Mouse (Mus musculus): ENCODE results near the gene Stam2. TPM values are rescaled to one million over a fixed set of nuclear protein-coding genes. Genes with fewer than 3 reads are reported as not detected.
A peak's percentile ranks its signal among the peaks of the same experiment; 100 is the strongest.

The Stam2 gene
- 32.2 and 47.7 TPM in 2 replicates for total RNA-seq (2021)
- long read RNA-seq, full-length matches to known transcripts: 17 of 26 reads
- long read RNA-seq, partial matches to known transcripts: 3 of 26 reads
- long read RNA-seq, other reads (novel, unspliced or antisense): 6 of 26 reads

- DNase-seq: peak; percentile 87
Observed at GRCm38 (mm10) chr2:52742256-52743158, at the start of gene Stam2. Gene Stam2, minus strand, starts transcription at chr2:52742281.

GRCm38 (mm10) chr2:52785106-52785721 is 43.1 kb upstream of the Stam2 start:
- no peak for DNase-seq

- no peak for DNase-seq
Observed at GRCm38 (mm10) chr2:52779987-52780386, 37.9 kb upstream of the Stam2 start.

- no peak for DNase-seq
Observed at GRCm38 (mm10) chr2:52779381-52779780, 37.3 kb upstream of the Stam2 start.

- no peak for DNase-seq
Observed at GRCm38 (mm10) chr2:52777839-52778238, 35.8 kb upstream of the Stam2 start.

- DNase-seq: no peak
Observed at GRCm38 (mm10) chr2:52774373-52774772, 32.3 kb upstream of the Stam2 start.

- DNase-seq: no peak
Observed at GRCm38 (mm10) chr2:52772774-52773393, 30.8 kb upstream of the Stam2 start.

GRCm38 (mm10) chr2:52765130-52765529 is 23.0 kb upstream of the Stam2 start:
- no peak for DNase-seq

GRCm38 (mm10) chr2:52763891-52764290 is 21.8 kb upstream of the Stam2 start:
- DNase-seq: no peak

- DNase-seq: peak; percentile 82
Observed at GRCm38 (mm10) chr2:52763040-52763736, 21.1 kb upstream of the Stam2 start.

- DNase-seq: no peak
Observed at GRCm38 (mm10) chr2:52762529-52762928, 20.4 kb upstream of the Stam2 start.

- peak; percentile 54 for DNase-seq
Observed at GRCm38 (mm10) chr2:52758627-52759026, 16.5 kb upstream of the Stam2 start.

GRCm38 (mm10) chr2:52756691-52757090 is 14.6 kb upstream of the Stam2 start:
- DNase-seq: peak; percentile 16

GRCm38 (mm10) chr2:52753573-52754317 is 11.7 kb upstream of the Stam2 start:
- no peak for DNase-seq

GRCm38 (mm10) chr2:52744099-52744498 is 2.0 kb upstream of the Stam2 start:
- no peak for DNase-seq

- DNase-seq: peak; percentile 76
Observed at GRCm38 (mm10) chr2:52741681-52742255, 313 bp downstream of the Stam2 start.

GRCm38 (mm10) chr2:52740596-52740995 is 1.5 kb downstream of the Stam2 start:
- DNase-seq: no peak

- no peak for DNase-seq
Observed at GRCm38 (mm10) chr2:52734504-52734903, 7.6 kb downstream of the Stam2 start.

GRCm38 (mm10) chr2:52733659-52734058 is 8.4 kb downstream of the Stam2 start:
- no peak for DNase-seq

GRCm38 (mm10) chr2:52732611-52733010 is 9.5 kb downstream of the Stam2 start:
- no peak for DNase-seq

- no peak for DNase-seq
Observed at GRCm38 (mm10) chr2:52732001-52732400, 10.1 kb downstream of the Stam2 start.

All from adrenal gland, postnatal 25 days (tissue).